Mouse (Mus musculus) embryonic facial prominence, embryonic 13.5 days (tissue): ENCODE data around the gene Angptl1. TPM values are rescaled to one million over a fixed set of nuclear protein-coding genes. Genes with fewer than 3 reads are reported as not detected.

ENCODE experiments used
- ATAC-seq: fragments of 200-750 bp; cut with Nextera tagmentation; 2 replicates; pipeline ENCODE4 v1.8.0; 2017; ENCODE audit warnings: low read depth; ENCODE audit not compliant: insufficient number of reproducible peaks, insufficient read depth, low FRiP score, low TSS enrichment
- H3K27ac ChIP-seq: fragments of 300-500 bp; sonication (generic); 2 replicates; pipeline ENCODE4 v1.5.1; 2015; ENCODE audit warnings: moderate library complexity, mild to moderate bottlenecking, inconsistent platforms
- H3K27me3 ChIP-seq: fragments of 300-500 bp; sonication (generic); 2 replicates; pipeline ENCODE4 v1.6.1; 2015; ENCODE audit warnings: mild to moderate bottlenecking, inconsistent platforms
- H3K36me3 ChIP-seq: fragments of 300-500 bp; sonication (generic); 2 replicates; pipeline ENCODE4 v1.6.1; 2015; ENCODE audit warnings: mild to moderate bottlenecking, inconsistent platforms
- H3K4me1 ChIP-seq: fragments of 300-500 bp; sonication (generic); 2 replicates; pipeline ENCODE4 v1.6.1; 2015; ENCODE audit warnings: inconsistent platforms
- H3K4me2 ChIP-seq: fragments of 300-500 bp; sonication (generic); 2 replicates; pipeline ENCODE4 v1.6.1; 2015; ENCODE audit warnings: moderate library complexity, mild to moderate bottlenecking, inconsistent platforms
- H3K4me3 ChIP-seq: fragments of 300-500 bp; sonication (generic); 2 replicates; pipeline ENCODE4 v1.5.1; 2015; ENCODE audit warnings: mild to moderate bottlenecking, inconsistent platforms
- H3K9ac ChIP-seq: fragments of 300-500 bp; sonication (generic); 2 replicates; pipeline ENCODE4 v1.6.1; 2015; ENCODE audit warnings: mild to moderate bottlenecking, inconsistent platforms
- H3K9me3 ChIP-seq: fragments of 300-500 bp; sonication (generic); 2 replicates; pipeline ENCODE4 v1.6.1; 2016; ENCODE audit warnings: inconsistent platforms
- WGBS: fragments of 180-500 bp; shearing (Covaris S2); methylation state at CpG from one replicate; pipeline ENCODE4 v1.1.7; 2015; ENCODE audit warnings: mixed read lengths; 5-methylcytosine and 5-hydroxymethylcytosine counted together
- polyA plus RNA-seq: library from polyadenylated mRNA; unstranded; fragments of >200 nt; fragmentation: Nextera tagmentation; extraction: Ambion mirVana; gene quantifications from 2 replicates; pipeline ENCODE4 v1.2.1, GENCODE M21; 2015

Gene Angptl1
- polyA plus RNA-seq, 1 experiment from 2014 or later: 17.7 TPM

DNA sequence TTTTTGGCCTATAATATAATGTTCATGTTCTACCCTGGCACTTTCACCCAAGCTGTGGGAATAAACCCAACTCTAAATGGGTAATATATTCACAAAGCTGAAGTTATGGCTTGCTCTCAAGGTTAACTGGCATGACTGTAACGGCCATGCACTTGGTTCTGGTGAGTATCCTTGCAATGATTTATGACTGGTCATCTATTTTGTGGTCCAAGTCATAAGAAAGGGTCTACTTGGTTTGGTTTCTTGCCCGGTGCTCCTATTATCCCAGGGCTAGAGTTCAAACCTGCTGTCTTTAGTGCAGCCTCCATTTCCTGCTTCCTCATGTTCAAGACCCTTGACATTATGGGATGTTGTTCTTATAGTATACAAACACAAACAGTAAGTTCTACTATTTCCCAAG is 46.4 kb downstream of the Angptl1 start:
- Histone ChIP-seq H3K9me3 (no peaks in the 10 kb centered on the region), H3K4me2 (no peak overlapping the region), H3K9ac (no peak overlapping the region), H3K4me1 (no peaks in the 10 kb centered on the region), H3K36me3 (peaks cover 38% of the 10 kb centered on the region), H3K27me3 (no peaks in the 10 kb centered on the region), H3K27ac (no peak overlapping the region), H3K4me3 (no peak overlapping the region)
- ATAC-seq: no peak
- WGBS: 90% methylated on average over 2 of the region's 2 CpGs

- no peaks in the 10 kb centered on the region for H3K9me3 ChIP-seq
- no peaks in the 10 kb centered on the region for H3K4me1 ChIP-seq
- no peak for ATAC-seq
- no peak overlapping the region for H3K27ac ChIP-seq
- no peak overlapping the region for H3K4me2 ChIP-seq
- H3K9ac ChIP-seq: no peak overlapping the region
- 89% methylated on average over 2 of the region's 2 CpGs for WGBS
- no peaks in the 10 kb centered on the region for H3K27me3 ChIP-seq
- H3K36me3 ChIP-seq: peaks cover 38% of the 10 kb centered on the region
- no peak overlapping the region for H3K4me3 ChIP-seq
These were observed 47.5 kb downstream of the Angptl1 start for GRCm38 (mm10) chr1:156885879-156886278.

- no peak overlapping the region for H3K4me2 ChIP-seq
- H3K27ac ChIP-seq: no peak overlapping the region
- H3K4me1 ChIP-seq: no peaks in the 10 kb centered on the region
- ATAC-seq: no peak
- H3K36me3 ChIP-seq: peaks cover 24% of the 10 kb centered on the region
- no peaks in the 10 kb centered on the region for H3K27me3 ChIP-seq
- H3K4me3 ChIP-seq: no peak overlapping the region
- no peak overlapping the region for H3K9ac ChIP-seq
- WGBS: 87% methylated on average over 4 of the region's 4 CpGs
- no peaks in the 10 kb centered on the region for H3K9me3 ChIP-seq
These were observed 50.5 kb downstream of the Angptl1 start for GRCm38 (mm10) chr1:156888830-156889229.

DNA sequence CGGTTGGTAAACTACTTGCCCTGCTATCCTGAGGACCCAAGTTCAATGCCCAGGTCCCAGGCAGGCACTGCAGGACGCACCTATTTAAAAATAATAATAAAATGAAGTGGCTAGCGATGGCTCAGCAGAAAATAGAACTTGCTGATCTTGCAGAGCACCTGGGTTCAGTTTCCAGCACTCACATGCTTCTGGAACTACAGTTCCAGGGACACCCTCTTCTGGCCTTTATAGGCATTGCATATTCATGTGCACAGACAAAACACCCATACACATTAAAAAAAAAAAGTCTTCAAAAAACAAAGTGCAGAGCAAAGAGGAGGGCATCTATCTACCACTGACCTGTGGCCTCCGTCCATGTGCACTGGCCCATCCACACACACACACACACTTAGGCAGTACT is 53.2 kb downstream of the Angptl1 start:
- no peaks in the 10 kb centered on the region for H3K9me3 ChIP-seq
- H3K4me3 ChIP-seq: no peak overlapping the region
- no peak for ATAC-seq
- no peaks in the 10 kb centered on the region for H3K27me3 ChIP-seq
- no peak overlapping the region for H3K27ac ChIP-seq
- H3K4me1 ChIP-seq: no peaks in the 10 kb centered on the region
- 93% methylated on average over 4 of the region's 4 CpGs for WGBS
- no peak overlapping the region for H3K9ac ChIP-seq
- H3K4me2 ChIP-seq: no peak overlapping the region
- peaks cover 25% of the 10 kb centered on the region for H3K36me3 ChIP-seq

- peaks cover 27% of the 10 kb centered on the region for H3K36me3 ChIP-seq
- no peaks in the 10 kb centered on the region for H3K27me3 ChIP-seq
- no peak for ATAC-seq
- H3K9ac ChIP-seq: no peak overlapping the region
- no peak overlapping the region for H3K4me3 ChIP-seq
- no peaks in the 10 kb centered on the region for H3K4me1 ChIP-seq
- no peak overlapping the region for H3K4me2 ChIP-seq
- no peaks in the 10 kb centered on the region for H3K9me3 ChIP-seq
- no peak overlapping the region for H3K27ac ChIP-seq
- WGBS: 64% methylated on average over 6 of the region's 6 CpGs
These were observed 63.3 kb downstream of the Angptl1 start for GRCm38 (mm10) chr1:156901689-156902088.

DNA sequence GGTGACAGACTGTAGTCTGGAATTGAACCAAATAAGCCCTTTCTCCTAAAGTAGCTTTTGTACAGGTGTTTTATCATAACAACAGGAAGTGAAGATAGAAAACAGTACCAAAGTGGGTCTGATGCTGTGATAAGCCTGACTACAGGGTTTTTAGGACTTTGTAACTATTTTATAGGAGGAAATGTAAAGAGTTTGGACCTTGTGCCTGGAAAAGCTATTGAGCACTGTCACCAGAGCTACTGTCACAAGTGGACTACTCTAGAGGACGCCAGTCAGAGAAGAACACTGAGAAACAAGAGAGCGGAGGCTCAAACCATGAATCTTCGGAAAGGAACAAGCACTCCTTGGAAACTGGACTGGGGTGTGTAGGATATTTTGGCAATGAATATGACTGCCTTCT is 65.5 kb downstream of the Angptl1 start:
- no peak for ATAC-seq

GRCm38 (mm10) chr1:156905660-156906059 is 67.3 kb downstream of the Angptl1 start:
- no peak overlapping the region for H3K4me2 ChIP-seq
- H3K4me3 ChIP-seq: no peak overlapping the region
- no peaks in the 10 kb centered on the region for H3K4me1 ChIP-seq
- H3K9ac ChIP-seq: no peak overlapping the region
- no peak for ATAC-seq
- 72% methylated on average over 2 of the region's 2 CpGs for WGBS
- no peaks in the 10 kb centered on the region for H3K9me3 ChIP-seq
- H3K27ac ChIP-seq: no peak overlapping the region
- no peaks in the 10 kb centered on the region for H3K27me3 ChIP-seq
- H3K36me3 ChIP-seq: peaks cover 18% of the 10 kb centered on the region

More for the DNA sequence above, 65.5 kb downstream of the Angptl1 start:
- H3K4me1 ChIP-seq: no peaks in the 10 kb centered on the region
- H3K4me2 ChIP-seq: no peak overlapping the region
- no peaks in the 10 kb centered on the region for H3K9me3 ChIP-seq
- no peak overlapping the region for H3K27ac ChIP-seq
- peaks cover 25% of the 10 kb centered on the region for H3K36me3 ChIP-seq
- WGBS: 90% methylated on average over 3 of the region's 3 CpGs
- H3K27me3 ChIP-seq: no peaks in the 10 kb centered on the region
- H3K9ac ChIP-seq: no peak overlapping the region
- H3K4me3 ChIP-seq: no peak overlapping the region

DNA sequence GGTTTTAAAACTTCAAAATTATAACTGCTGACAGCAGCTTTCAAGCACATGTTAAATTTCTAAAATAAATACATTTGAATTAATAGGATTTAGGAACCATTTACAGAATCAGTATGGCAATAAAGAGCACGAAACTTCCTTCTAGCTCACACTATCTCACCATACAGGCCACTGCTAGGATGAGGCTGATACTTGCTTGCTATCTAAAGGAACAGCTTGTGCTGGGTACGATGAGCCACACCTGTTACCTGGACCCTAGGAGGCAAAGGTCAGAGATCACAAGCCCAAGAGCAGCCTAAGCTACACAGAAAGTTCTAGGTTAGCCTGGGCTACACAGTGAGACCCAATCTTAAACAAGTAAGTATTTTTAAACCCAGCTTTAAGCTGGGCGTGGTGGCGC is 70.9 kb downstream of the Angptl1 start:
- ATAC-seq: no peak
- Histone ChIP-seq H3K27me3 (no peaks in the 10 kb centered on the region), H3K27ac (no peak overlapping the region), H3K4me2 (no peak overlapping the region), H3K36me3 (peaks cover 13% of the 10 kb centered on the region), H3K9me3 (no peaks in the 10 kb centered on the region), H3K4me3 (no peak overlapping the region), H3K9ac (no peak overlapping the region), H3K4me1 (peaks cover 6% of the 10 kb centered on the region; the same call in 1 of the 2 replicates)
- 94% methylated on average over 4 of the region's 4 CpGs for WGBS

GRCm38 (mm10) chr1:156909866-156910265 is 71.5 kb downstream of the Angptl1 start:
- H3K27ac ChIP-seq: no peak overlapping the region
- ATAC-seq: no peak

More at GRCm38 (mm10) chr1:156909866-156910265, 71.5 kb downstream of the Angptl1 start:
- no peak overlapping the region for H3K4me3 ChIP-seq
- no peaks in the 10 kb centered on the region for H3K27me3 ChIP-seq
- no peak overlapping the region for H3K4me2 ChIP-seq
- H3K9ac ChIP-seq: no peak overlapping the region
- H3K9me3 ChIP-seq: no peaks in the 10 kb centered on the region
- H3K36me3 ChIP-seq: peaks cover 13% of the 10 kb centered on the region
- peaks cover 7% of the 10 kb centered on the region for H3K4me1 ChIP-seq

Other genes with a start within 250 kb of the Angptl1 start
- 8.0 and 8.4 TPM in 2 replicates for gene Tor3a, start 164.2 kb upstream of the Angptl1 start, polyA plus RNA-seq
- 23.5 and 24.1 TPM in 2 replicates for gene Fam20b, start 119.5 kb upstream of the Angptl1 start, polyA plus RNA-seq
- gene Ralgps2, start 101.1 kb downstream of the Angptl1 start, polyA plus RNA-seq: 91.8 and 92.8 TPM in 2 replicates